Mouse (Mus musculus) CD8-positive naive resting alpha-beta T cell, adult 2 months (primary cell): Measurements from ENCODE around the gene Gimap4.
"Not testable (repeated sequence)": the region's sequence is repeated elsewhere in the genome, so short reads cannot be mapped to it uniquely, and the experiment has no call there.

ENCODE experiments used
- DNase-seq, 2 experiments: peaks; one replicate each; pipeline ENCODE4 v3.0.0; 2022; ENCODE audit warnings: low read depth in 2 of 2, low spot score in 2 of 2

Gimap4 gene

GRCm38 (mm10) chr6:48675931-48676859, 8.2 kb upstream of the Gimap4 start, which contains the start of gene Gimap9:
Gene Gimap9, plus strand, starts transcription at chr6:48676129.
- DNase-seq, result peak; percentile 57 to 75

DNA sequence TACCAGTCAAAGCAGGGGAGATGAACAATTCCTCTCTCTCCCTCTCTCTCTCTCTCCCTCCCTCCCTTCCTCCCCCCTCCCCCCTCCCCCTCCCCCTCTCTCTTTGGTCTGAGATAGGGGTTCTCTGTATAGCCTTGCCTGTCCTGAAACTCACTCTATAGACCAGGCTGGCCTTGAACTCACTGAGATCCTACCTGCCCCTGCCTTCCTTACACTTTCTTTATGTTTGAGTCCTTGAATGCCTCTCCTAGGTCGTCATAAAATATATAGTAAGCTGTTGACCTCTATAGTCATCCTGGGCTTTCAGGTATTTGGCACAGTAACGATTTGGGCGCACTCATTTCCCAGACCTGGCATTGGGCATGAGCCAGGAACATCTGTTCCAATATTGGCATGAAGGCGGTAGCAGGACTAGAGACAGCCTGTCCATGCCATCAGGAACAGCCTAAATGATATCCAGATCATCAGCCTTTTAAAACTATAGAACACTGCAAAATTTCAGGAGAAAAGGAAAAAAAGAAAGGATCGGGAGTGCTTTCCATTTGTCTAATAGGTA, 7.4 kb upstream of the Gimap4 start:
- DNase-seq, result no peak

DNA sequence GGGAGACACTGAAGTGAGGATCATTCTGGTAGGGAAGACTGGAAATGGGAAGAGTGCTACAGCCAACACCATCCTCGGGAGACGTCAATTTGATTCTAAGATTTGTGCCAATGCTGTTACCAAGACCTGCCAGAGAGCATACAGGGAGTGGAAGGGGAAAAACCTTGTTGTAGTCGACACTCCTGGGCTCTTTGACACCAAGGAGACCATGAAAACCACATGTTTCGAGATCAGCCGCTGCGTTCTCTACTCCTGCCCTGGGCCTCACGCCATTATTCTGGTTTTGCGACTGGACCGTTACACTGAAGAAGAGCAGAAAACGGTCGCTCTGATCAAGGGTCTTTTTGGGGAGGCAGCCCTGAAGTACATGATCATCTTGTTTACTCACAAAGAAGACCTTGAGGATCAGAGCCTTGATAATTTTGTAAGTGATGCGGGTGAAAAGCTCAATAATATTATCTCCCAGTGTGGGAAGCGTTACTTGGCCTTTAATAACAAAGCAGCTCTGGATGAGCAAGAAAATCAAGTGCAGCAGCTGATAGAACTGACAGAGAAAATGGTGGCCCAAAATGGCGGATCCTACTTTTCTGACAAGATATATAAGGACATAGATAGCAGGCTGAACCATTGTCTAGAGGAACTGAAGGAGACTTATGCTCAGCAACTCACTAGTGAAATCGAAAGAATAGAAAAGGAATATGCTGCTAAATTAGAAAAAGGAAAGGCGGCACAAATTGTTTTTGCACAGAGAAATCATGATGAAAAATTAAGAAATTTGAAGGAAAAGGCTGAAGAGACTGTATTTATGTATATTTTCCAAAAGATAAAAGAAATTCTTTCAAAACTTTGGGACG, 6.6 kb upstream of the Gimap4 start:
- DNase-seq, result no peak

DNA sequence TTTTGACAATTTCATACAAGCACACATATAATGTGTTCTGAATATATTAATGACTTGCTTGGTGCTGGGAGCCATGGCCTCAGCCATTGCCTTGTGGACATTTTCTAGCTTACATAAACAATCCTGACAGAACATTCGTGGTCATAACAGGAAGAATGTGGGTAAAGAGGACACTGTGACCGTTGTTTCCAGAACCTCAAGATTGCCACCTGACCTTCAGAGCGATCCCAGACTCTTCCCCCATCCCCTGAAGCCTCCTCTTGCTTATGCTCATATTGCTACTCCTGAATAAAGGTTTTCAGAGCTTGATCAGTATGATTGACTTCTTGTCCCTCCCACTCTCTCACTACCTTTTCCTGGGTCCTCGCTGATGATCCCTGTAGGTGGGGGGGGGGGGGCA, 6.0 kb upstream of the Gimap4 start:
- no peak for DNase-seq

DNA sequence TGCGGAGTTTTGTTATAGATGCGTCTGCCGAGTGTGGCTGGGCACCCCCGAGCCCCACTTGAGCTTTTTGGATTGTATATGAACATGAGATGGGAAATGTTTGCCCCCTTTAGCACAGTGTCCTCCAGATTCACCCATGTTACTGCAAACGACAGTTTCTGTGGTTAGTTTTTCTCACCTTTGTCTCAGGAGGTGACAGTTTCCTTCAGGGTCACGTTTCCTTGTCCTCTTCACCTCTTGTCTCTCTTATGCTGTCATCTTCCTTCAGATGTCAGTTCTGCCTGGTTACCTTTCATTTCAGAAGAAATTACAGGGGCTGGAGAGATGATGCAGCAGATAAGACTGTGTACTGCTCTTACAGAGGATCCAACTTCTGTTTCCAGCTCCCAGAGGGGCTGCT, 4.6 kb upstream of the Gimap4 start:
- no peak for DNase-seq

GRCm38 (mm10) chr6:48680421-48680820, 3.9 kb upstream of the Gimap4 start:
- peak in 1 of 2 experiments; percentile 68 for DNase-seq

DNA sequence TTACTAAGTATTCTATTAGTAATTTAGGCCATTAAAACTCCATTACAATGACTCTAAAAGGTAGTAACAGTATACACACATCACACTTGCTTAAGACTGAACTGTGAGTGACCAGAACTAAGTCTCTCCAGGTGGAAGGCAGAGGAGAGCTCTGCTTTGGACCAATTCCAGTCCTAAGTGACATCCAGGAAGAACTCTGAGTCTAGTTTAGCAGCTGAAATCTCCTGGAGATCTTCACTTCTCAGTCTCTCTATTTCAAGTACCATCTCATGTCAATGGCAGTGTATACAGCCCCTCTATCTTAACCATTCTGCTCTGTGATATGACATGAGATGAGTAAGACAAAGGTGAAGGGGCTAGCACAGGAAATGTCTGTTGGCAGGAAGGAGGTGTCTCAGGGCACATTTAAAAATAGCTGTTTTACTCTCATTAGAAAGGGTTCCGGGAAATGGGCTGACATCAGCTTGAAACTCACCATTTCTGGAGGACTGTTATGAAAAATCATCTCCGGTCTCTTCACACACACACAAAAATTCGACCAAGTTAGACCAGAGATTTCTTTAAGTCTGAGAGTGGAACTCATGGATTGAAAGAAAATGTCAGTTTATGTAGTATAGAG, 2.8 kb upstream of the Gimap4 start:
- DNase-seq, result no peak

- DNase-seq, result no peak
These were observed 2.1 kb upstream of the Gimap4 start for GRCm38 (mm10) chr6:48682271-48682670.

GRCm38 (mm10) chr6:48683263-48683821, 1.0 kb upstream of the Gimap4 start:
- not testable (repeated sequence) for DNase-seq

GRCm38 (mm10) chr6:48684806-48685205, 457 bp downstream of the Gimap4 start:
- DNase-seq, result no peak

DNA sequence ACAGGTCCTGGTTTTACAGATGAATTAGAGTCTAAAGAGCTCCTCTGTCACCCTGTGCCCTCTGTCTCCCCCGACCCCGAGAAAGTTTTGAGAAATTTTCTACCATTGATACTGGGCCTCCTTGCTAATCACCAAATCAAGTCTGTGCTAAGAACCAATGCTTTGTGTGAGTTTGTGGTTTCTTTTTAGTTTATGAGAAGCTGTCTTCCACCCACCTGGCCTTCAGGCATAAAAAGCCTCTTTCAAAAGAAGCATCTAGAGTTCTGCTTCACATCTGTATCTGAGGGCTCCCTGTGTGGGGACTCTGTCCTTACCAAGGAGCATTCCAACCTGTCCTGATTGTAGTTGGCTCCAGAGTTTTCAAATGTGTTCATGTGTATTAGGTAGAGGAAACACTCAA, 902 bp downstream of the Gimap4 start:
- DNase-seq, result no peak

GRCm38 (mm10) chr6:48685694-48686665, 1.6 kb downstream of the Gimap4 start:
- no peak for DNase-seq

DNA sequence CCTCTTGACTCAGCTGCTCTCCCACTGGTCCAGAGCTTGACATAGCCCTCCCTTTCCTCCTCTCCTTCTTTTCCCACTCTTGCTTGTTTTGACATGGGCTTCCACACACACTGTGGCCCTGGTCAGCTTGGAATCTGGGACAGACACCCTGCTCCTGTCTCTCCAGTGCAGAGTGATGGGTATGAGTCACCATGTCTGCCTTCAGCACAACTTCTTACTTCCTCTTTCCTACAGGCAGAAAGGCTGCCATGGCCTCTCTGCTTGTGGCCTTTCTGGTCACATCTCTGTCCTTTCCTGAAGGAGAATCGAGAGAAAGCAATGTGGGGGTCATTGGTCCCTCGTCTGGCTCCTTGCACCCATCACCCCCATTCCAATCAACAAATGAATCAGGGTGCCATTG, 2.7 kb downstream of the Gimap4 start:
- no peak for DNase-seq

GRCm38 (mm10) chr6:48689320-48689719, 5.0 kb downstream of the Gimap4 start:
- DNase-seq, result no peak

- DNase-seq, result no peak
These were observed 8.6 kb downstream of the Gimap4 start for GRCm38 (mm10) chr6:48692962-48693361.

- DNase-seq, result no peak
These were observed 12.6 kb downstream of the Gimap4 start for GRCm38 (mm10) chr6:48696830-48697554.

GRCm38 (mm10) chr6:48697555-48697930, 13.2 kb downstream of the Gimap4 start:
- DNase-seq, result no peak

- no peak for DNase-seq
These were observed 13.9 kb downstream of the Gimap4 start for GRCm38 (mm10) chr6:48698066-48698856.
